Mouse (Mus musculus) gastrocnemius, postnatal 14 days (tissue): ENCODE data around the gene Slc35f4. TPM values are rescaled to one million over a fixed set of nuclear protein-coding genes. Genes with fewer than 3 reads are reported as not detected.

ENCODE experiments used
- DNase-seq: peaks from one replicate; pipeline ENCODE4 v3.0.0; 2021; ENCODE audit warnings: mixed read lengths
- intact Hi-C: fragments of 180-260 bp; cut with DNase I; formaldehyde crosslinking; loops from one replicate; pipeline ENCODE4 v1.15.1; 2025; ENCODE audit warnings: low total_unique reads
- total RNA-seq, 2 experiments: library from RNA; stranded (reverse); gene quantifications; 2 replicates each; pipeline ENCODE4 v1.2.3; 2021

Gene Slc35f4
- total RNA-seq, 2 experiments from 2014 or later, result not detected

DNA sequence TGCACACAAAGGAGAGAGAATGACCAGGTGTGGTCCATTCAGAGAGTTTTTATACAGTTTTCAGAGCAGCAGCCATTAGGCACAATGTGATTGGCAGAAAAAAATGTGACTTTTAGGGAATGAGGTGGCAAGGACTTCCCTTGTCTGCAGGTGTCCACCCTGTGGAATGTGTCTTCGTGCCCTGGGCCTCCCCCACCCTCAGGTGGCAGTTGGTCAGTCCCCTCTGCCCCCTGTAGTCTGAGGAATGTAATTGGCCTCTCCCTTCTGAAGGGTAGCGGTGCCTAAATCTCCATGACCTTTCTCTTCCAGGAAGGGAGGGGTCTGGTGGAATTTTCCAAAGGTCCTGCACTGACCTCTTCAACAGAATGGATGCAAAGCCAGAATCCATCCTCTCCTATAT is 163.7 kb downstream of the Slc35f4 start:
- no peak for DNase-seq
- intact Hi-C loops, result no loop called here

DNA sequence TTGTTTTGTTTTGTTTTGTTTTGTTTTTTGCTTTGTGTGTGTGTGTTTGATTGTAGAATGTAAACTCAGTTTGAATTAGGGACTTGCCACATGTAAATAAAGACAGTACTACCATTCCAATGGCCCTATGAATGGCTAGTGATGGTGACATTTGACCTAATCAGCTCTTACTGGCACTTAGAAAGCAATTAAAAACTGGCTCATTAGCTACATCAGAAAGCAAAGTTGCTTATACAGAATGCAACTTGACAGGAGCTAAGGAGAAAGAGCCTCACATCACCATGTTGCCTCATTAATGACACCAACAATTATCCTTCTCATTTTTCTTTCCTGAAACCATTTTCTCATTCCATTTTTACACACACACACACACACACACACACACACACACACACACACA is 170.3 kb downstream of the Slc35f4 start:
- intact Hi-C loops, result no loop called here

DNA sequence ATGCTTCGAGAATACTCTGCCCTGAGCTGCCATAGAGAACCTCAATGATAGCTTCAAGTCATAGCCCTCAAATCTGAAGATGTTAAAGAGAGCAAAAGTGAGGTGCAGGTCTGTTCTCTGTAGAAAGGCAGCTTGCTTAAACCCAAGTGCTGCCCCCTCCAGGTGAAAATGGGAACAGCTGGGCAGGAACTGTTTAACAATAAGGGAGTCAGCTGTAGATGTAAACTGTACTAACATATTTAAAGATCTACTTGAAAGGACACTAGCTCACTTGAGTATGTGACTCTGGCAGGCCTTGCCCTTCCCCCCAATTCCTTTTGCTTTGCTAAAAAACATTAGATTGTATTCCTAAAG is 177.0 kb downstream of the Slc35f4 start:
- intact Hi-C loops, result no loop called here
- DNase-seq, result no peak

More for the DNA sequence above, 170.3 kb downstream of the Slc35f4 start:
- DNase-seq, result no peak

DNA sequence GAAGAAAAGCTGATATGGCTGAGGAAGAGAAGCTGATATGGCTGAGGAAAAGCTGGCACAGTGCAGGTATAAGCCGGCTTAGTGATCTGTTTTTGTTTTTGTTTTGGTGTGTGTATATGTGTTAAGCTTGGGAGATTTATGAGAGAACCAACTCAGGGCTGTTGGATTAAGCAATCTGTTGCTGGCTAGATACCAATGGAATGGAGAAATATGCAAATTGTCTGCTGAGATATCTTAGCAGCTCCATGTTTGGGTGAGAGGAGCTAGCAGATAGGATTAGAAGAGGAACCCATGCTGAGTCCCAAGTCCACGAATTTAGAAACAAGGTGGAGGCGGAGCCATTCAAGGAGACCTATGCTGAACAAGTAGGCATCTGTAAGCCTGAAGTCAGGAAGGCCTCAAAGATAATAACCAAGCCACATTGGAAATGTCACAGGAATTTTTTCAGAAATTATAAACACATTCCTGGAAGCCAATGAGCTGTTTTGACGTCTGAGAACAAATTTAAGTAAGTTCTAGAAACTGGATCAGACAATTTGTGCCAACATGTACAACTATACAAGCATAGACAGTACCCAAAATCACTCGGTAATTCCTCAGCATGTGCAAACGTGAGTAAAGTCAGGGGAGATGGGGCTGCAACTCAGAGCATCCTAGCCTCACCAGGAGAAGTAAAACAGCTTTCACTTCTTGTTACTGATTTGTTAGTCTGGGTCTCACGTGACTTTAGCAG is 177.5 kb downstream of the Slc35f4 start:
- intact Hi-C loops, result no loop called here
- no peak for DNase-seq

DNA sequence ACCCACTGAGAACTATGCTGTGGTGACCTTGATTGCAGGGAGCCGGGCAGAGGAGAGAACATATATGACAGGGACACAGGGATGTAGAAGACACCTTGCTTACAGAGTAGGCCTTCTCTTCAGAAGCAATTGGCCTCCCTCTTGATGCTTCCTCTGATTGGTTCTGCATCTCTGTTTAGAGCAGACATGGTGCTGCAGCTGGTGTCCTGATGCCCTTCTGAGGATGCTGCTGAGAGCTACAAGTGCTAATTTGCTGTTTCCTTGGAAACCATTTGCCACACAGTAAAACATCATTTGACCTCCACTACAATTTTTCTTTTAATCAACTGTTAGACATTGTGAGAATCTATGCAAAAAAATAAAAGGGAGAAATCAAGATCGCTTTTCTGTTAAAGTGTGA is 180.0 kb downstream of the Slc35f4 start:
- intact Hi-C loops, result no loop called here
- DNase-seq, result no peak

DNA sequence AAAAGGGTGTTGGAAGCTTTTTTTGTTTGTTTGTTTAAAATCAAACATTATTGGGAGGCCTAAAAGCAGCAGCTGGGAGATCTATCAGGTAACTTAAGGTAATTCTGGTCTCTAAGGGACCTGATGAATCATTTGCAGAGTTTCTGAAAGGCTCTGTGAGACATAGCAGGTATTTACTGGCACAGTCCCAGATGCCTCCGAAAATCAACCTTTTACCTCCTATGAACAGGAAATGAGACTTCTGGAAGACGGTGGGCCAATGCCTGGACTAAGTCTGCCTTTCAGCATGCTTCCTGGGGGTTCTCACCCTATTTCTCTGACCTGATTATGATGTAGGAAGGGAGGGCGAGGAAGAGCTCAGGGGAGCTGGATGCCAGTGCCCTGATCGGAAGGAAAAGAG is 188.8 kb downstream of the Slc35f4 start:
- intact Hi-C loops, result no loop called here
- no peak for DNase-seq

DNA sequence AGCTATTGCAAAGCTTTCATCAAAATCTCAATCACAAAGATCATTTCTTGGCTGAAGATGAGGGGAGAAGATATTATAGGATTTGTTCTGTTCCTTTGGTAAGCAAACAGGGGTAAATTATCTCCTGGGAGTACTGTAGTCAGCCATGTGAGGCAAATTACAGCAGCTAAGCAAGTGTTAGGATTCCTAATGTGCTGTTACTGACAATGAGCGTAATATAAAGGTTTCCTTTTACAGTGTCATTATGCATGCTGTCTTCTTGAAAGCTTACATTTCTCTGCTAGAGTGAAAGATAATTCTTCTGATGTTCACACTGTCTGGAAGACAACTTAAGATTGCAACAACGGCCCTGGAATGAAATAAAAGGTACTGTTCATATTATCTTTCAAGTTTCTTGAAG is 192.0 kb downstream of the Slc35f4 start:
- no peak for DNase-seq
- intact Hi-C loops, result no loop called here

DNA sequence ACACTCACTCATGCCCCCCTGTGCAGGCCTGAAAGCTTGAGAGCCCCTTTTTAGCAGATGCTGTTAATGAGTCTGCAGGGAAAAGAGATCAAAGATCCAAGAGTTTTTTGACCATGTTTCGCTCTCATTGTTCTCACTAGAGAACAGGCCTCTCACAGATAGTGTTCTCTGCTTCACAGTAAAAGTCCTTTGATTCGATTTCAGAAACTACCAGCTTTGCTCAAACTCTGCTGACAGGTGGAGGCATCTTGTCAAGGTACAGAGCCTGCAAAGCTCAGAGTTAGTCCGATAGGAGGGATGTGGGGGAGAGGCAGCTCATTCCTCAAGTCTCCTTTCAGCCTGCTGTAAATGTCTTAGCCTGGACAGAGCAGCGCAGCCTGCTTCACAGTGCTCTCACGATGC is 209.4 kb downstream of the Slc35f4 start:
- intact Hi-C loops, result no loop called here

DNA sequence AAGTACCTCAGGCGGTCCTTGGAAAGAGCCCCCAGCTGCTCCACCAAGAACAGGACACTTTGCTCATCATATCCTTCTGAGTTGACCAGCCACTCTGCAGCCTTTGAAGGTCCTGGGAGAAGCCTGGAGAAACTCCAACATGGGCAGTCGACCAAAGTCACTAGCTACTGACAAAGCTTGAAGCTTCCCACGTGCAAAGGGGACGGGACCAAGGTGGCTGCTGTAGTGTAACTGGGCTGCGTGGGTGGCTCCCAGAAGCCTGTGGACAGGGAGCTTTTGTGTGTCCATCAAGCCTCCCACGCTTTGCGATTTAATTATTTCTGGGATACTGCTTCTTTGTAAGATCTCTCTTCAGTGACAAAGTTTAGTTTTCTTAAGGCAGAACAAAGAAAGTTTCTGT is 211.9 kb downstream of the Slc35f4 start:
- intact Hi-C loops, result no loop called here

More for the DNA sequence above, 209.4 kb downstream of the Slc35f4 start:
- DNase-seq, result no peak

DNA sequence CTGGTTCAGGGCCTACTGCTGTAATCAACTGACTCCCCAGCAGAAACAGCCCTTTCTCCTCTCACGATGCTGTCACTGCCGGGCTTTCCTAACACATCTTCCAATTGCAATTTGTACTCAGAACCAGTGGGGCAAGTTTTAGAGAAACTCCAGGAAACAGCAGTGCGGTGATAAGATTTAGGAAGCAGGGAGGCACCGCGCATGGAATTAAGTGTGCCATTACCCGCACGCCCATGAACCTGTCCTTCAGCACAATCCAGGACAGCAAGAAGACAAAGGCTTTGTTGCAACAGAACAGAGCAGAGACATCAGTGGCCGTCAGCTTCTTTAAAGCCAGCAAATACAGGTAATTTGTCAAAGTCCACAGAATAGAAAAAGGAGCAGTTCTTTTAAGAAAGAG is 212.5 kb downstream of the Slc35f4 start:
- intact Hi-C loops, result no loop called here
- no peak for DNase-seq

More for the DNA sequence above, 211.9 kb downstream of the Slc35f4 start:
- no peak for DNase-seq

DNA sequence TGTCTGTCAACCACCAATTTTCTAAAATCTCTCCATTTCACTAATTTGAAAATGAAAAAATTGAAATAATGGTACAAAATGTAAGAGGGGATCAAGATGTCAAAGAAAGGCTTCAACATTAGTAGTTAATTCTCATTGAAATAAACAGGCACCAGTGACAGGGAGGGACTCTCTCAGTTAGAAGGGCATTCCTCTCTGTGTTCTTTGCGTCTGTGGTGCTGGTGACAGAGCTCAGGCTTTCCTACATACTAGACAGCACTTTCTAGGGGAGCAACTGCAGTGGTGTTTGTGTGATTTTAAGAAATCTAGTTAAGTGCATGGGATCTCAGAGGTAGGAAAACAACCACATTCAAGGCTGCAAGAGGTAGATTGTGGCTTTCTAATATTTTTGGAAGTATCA is 214.3 kb downstream of the Slc35f4 start:
- intact Hi-C loops, result no loop called here
- DNase-seq, result no peak

DNA sequence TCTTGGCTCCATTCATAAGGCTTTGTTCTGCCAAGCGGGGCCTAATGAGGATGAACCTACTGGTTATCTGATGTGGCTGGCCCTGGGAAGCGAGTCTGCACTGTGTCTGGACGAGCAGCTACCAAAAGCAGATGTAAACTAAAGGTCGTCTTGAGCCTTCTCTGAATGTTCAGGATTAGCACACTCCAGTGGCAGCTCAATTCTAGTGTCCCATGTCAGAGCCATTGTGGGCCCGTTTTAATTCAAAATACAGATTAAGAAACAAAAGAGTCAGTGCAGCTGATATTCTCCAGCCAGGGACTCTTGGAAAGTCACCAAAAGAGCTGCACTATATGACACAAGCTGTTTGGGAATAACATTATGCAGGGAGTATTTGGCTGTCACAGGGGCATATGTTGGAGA is 214.8 kb downstream of the Slc35f4 start:
- no peak for DNase-seq
- intact Hi-C loops, result no loop called here

DNA sequence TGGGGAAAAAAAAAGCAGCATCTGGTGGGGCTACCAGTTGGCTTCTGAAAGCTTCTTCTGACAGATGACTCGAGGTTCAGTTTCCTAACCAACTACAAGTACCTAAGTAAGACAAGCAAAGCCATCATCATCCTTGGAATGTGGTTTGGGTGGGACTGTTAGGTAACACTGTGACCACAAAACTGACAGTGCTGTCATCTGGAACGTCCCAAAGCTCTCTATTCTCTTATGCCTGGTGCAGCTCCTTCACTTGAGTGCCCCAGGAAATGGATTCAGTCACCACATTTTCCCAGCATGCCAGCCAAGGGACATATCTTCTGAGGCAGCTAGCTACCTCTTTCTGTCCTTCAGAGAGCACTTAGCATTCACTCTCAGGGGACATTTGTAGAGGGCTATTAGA is 216.2 kb downstream of the Slc35f4 start:
- DNase-seq, result no peak
- intact Hi-C loops, result no loop called here

DNA sequence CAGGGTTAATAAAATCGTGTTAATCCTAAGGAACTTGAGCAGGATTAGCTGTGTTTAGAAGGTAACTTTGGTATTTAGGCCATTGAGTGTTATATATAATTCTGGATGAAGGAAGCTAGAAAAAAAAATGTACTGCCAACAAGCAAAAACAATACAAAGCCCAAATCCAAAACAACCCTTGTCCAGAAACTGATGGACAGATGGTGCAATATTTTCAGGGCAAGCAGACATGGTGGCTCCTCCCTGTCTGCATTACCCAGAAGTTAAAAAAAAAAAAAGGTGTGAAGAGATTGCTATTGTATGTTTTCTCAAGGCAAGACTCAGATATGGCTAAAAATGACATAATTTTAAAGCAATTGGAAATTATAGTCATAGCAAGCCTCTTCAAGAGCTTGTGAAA is 217.3 kb downstream of the Slc35f4 start:
- intact Hi-C loops, result no loop called here
- no peak for DNase-seq

DNA sequence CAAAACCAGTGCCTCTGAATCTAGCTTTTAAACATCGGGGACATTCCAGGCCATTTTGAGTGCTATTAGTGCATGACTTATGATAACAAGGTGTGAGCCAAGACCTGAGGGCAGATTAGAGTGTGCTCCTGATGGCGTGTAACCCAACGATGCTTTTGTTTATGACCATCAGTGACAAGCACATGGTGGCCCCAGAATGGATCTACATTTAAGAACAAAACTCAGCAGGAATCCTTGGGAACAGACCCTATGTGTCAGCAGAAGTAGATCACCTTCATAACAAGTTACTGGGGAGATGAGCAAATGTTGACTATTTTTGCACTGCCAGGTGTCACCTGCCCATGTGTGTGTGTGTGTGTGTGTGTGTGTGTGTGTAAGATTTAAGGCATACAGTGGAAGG is 218.0 kb downstream of the Slc35f4 start:
- intact Hi-C loops, result no loop called here
- no peak for DNase-seq

DNA sequence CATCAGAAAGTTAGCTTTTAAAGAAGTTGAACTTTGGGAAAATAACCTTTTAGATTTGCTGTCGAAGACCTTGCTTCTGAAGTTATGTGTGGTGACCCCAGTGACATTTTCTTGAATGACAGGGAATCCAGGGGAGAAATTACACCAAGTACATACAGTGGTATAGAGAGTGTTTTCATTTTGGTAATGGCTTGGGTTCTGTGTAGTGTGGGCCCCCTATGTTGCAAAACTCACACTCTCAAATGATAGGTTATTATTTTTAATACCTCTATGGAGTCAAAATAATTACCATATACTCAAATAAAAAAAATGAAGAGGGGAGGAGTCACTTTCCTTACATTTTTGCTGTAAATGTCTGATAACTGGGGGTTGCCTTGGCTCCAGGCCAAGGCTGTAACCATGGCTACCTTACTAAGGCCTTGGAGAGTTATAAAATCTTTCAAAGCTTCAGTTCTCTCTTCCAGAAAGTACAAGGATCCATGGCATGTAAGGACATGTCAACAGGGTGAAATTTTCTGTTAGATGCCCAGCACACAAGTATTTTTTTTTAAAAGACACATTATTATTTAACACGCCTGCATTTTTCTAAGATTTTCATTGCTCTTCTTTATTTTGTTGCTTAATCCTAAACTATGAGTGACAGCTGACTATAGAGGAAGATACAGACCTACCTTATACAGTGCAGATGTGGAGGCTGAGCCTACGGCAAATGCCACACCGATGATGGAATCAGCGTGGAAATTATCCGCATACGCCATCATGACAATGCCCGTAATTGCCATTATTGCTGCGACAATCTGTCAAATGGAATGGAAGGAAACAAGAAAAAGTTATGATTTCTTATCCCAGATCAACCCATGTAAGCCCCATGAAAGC is 220.1 kb downstream of the Slc35f4 start:
- intact Hi-C loops, result no loop called here
- no peak for DNase-seq

DNA sequence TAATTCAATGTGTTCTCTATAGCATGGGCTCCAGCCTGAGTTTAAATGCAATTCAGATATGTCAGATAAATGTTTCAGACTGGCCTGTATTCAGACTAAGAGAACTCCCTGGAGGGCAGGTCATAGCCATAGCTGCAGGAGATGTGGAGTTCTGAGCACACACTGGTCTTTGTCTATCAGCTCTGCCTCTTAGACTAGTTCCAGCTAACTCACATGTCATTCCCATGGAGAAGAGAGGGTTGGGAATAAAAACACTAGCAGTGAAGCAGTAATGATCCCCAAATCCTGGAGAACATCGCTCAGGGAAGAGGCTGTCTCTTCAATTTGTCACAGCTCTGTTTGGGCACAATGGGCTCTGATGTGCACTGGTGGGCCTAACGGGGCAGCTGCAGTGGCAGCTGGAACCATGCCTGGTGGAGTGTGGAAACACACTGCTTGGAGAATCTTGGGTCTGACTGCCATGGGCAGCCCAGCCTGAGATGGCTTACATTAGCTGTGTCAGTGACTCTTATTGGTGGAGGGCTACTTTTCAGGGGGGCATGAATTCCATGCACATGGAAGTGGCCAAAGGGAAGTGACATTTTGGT is 223.5 kb downstream of the Slc35f4 start:
- intact Hi-C loops, result no loop called here
- no peak for DNase-seq

DNA sequence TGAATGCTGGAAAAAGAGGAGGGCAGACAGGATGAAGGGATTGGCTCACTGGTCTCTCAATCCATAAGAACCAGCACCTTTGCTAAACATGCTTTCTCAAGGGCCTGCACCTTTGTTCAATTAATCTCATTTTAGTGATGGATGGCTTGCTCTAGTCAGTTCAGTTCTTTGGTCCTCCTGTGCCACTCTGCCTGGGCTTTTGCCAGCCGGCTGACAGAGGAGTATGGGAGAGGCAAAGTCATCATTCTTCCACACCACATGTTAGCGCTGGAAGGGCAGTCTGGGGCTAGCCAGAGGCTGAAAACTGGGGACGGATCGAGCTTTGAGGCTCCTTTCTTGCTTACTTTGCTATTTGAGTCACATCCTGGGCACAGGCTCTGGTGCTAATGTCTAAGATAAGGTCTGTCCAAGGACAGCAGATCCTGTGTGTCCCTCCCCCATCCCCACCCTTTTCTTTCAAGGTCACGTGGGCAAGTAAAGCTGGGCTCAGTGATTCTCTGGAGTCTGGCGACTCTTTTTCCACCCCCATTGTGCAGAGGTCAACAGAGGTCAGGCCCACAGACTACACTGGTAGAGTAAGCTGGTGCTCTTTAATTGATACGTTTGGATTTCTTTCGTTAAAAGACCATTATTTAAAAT is 224.7 kb downstream of the Slc35f4 start:
- intact Hi-C loops, result no loop called here
- DNase-seq, result no peak

DNA sequence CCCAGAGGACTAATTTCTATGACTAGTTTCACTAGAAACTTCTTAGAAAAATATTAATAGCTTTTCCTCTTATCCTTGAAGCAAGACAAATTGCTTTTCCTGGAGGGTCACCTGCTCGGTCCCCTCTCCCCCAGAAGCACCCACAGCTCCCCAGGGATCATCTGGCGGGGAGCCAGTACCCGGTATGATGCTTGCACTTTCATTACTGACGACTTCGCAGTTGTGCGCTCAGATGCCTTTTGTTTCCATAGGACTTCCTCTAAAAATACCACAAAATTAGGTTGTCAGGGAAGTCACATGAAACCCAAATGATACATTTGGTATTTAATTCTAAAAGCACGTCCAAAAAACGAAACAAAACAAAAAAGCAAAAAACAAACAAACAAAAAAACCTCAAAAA is 225.5 kb downstream of the Slc35f4 start:
- intact Hi-C loops, result no loop called here
- DNase-seq, result no peak

DNA sequence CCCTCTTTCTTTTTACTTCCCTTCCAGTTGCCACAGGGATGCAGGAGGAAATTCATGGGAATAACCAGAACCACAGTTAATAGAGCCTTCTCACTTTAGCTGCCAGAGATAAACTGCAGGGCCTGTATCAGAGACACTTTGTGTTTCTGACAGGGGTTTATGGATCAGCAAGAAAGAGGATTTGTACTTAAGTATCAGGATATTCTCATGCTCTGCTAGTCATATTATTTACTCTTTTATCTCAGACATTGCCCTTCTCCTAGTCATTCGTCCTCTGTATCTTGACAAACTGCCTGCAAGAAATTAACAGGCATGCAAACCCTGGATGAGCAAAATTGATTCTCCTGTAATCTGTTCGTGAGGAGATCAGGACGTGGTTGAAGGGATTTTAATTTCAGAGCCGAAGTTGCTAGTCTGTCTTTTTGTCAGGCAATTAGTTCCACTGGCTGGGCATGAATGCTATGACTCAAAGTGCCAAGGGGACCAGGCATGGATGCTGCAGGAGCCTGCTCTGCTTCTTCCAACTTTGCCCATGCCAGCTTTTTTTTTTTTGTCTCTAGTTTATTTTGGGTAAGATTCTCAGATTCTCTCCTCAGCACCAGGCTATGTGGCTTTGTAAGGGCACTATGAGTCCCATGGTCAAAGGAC is 231.9 kb downstream of the Slc35f4 start:
- no peak for DNase-seq
- intact Hi-C loops, result no loop called here
